Mouse (Mus musculus) ES-E14 (cell line): ENCODE data around the gene Hormad2. TPM values are rescaled to one million over a fixed set of nuclear protein-coding genes. Genes with fewer than 3 reads are reported as not detected.

Experiments used
- DNase-seq: peaks from one replicate; pipeline ENCODE4 v3.0.0-alpha.2; 2013; ENCODE audit warnings: low read depth, low spot score
- H3K27ac ChIP-seq: 2 replicates; pipeline ENCODE4 v1.5.1; 2012; ENCODE audit warnings: low read depth, mild to moderate bottlenecking, low read length, moderate library complexity, mixed read lengths; ENCODE audit not compliant: poor library complexity, insufficient read depth, severe bottlenecking
- H3K36me3 ChIP-seq: 2 replicates; pipeline ENCODE4 v1.6.1; 2012; ENCODE audit warnings: mild to moderate bottlenecking, low read length, moderate library complexity, mixed read lengths; ENCODE audit not compliant: control insufficient read depth, poor library complexity, insufficient read depth, severe bottlenecking
- H3K4me1 ChIP-seq, 2 experiments: fragments of 150-350 bp in 1 of 2; sonication (generic) in 1 of 2; 2 replicates each; pipeline ENCODE4 v1.6.1; 2012; ENCODE audit warnings: low read length in 2 of 2, mild to moderate bottlenecking in 1 of 2, mixed read lengths in 1 of 2; ENCODE audit not compliant: control insufficient read depth in 2 of 2, insufficient read depth in 2 of 2, poor library complexity in 1 of 2
- H3K4me3 ChIP-seq, 2 experiments: fragments of 150-350 bp in 1 of 2; sonication (generic) in 1 of 2; 2 replicates each; pipeline ENCODE4 v1.5.1; 2012; ENCODE audit warnings: low read length in 2 of 2, low read depth in 1 of 2, mild to moderate bottlenecking in 1 of 2, mixed read lengths in 1 of 2; ENCODE audit not compliant: insufficient read depth in 1 of 2, poor library complexity in 1 of 2, severe bottlenecking in 1 of 2
- H3K9ac ChIP-seq: 2 replicates; pipeline ENCODE4 v1.6.1; 2012; ENCODE audit warnings: low read depth, mild to moderate bottlenecking, low read length, mixed read lengths; ENCODE audit not compliant: poor library complexity, insufficient read depth, severe bottlenecking
- H3K9me3 ChIP-seq: fragments of 150-350 bp; sonication (generic); 2 replicates; pipeline ENCODE4 v1.6.1; 2012; ENCODE audit warnings: low read depth, mild to moderate bottlenecking, low read length; ENCODE audit not compliant: control insufficient read depth, insufficient read depth
- CHD2 ChIP-seq: IDR thresholded peaks from 2 replicates; pipeline ENCODE4 v1.6.1; 2014; ENCODE audit warnings: mild to moderate bottlenecking, low read depth, low read length, inconsistent platforms
- HCFC1 ChIP-seq: IDR thresholded peaks from 2 replicates; pipeline ENCODE4 v1.6.1; 2012; ENCODE audit warnings: low read length, inconsistent platforms, borderline replicate concordance; ENCODE audit not compliant: insufficient read depth
- MAFK ChIP-seq: IDR thresholded peaks from 2 replicates; pipeline ENCODE4 v1.6.1; 2014; ENCODE audit warnings: mild to moderate bottlenecking, low read depth, low read length, inconsistent platforms; ENCODE audit not compliant: insufficient read depth
- ZC3H11A ChIP-seq: IDR thresholded peaks from 2 replicates; pipeline ENCODE4 v1.6.1; 2012; ENCODE audit warnings: low read depth, mild to moderate bottlenecking, inconsistent platforms, low read length, borderline replicate concordance
- ZNF384 ChIP-seq: IDR thresholded peaks from 2 replicates; pipeline ENCODE4 v1.6.1; 2012; ENCODE audit warnings: low read depth, low read length, inconsistent platforms
- in situ Hi-C, 2 experiments: fragments of 600-800 bp; cut with MboI; formaldehyde crosslinking; loops; one replicate each; pipeline ENCODE4 v1.15.1; 2025; ENCODE audit warnings: low sequenced_read_pairs in 2 of 2, inconsistent platforms in 1 of 2; ENCODE audit not compliant: unreplicated experiment in 2 of 2
- total RNA-seq: library from RNA; depleted of rRNA; stranded (reverse); fragments of 300-350 nt; gene quantifications from 2 replicates; pipeline ENCODE4 v1.2.3, GENCODE M21; 2012

Gene Hormad2
- total RNA-seq, 1 experiment = 11.6 TPM

- Histone ChIP-seq H3K9ac (no peak overlapping the region), H3K27ac (no peak overlapping the region), H3K36me3 (no peaks in the 10 kb centered on the region), H3K4me3 (peak overlapping the region in 1 of 2 experiments; percentile 35; a peak in 1 of 4 replicates), H3K4me1 (peaks cover 15 to 43% of the 10 kb centered on the region in 2 experiments), H3K9me3 (no peaks in the 10 kb centered on the region)
- DNase-seq = peak; percentile 59
- TF ChIP-seq HCFC1 (no peak), ZNF384 (no peak), ZC3H11A (no peak), CHD2 (no peak), MAFK (no peak)
- in situ Hi-C loops = no loop called here
Observed at GRCm38 (mm10) chr11:4464186-4464585, 23.3 kb upstream of the Hormad2 start.

GRCm38 (mm10) chr11:4462868-4463267, 22.0 kb upstream of the Hormad2 start:
- Histone ChIP-seq H3K27ac (no peak overlapping the region; the same call in 1 of the 2 replicates), H3K4me3 (no peak overlapping the region), H3K36me3 (no peaks in the 10 kb centered on the region), H3K9ac (no peak overlapping the region), H3K9me3 (no peaks in the 10 kb centered on the region), H3K4me1 (peaks cover 15 to 43% of the 10 kb centered on the region in 2 experiments)
- DNase-seq = peak; percentile 44
- in situ Hi-C loops = no loop called here
- TF ChIP-seq MAFK (no peak), CHD2 (no peak), ZNF384 (no peak), HCFC1 (no peak), ZC3H11A (no peak)

DNA sequence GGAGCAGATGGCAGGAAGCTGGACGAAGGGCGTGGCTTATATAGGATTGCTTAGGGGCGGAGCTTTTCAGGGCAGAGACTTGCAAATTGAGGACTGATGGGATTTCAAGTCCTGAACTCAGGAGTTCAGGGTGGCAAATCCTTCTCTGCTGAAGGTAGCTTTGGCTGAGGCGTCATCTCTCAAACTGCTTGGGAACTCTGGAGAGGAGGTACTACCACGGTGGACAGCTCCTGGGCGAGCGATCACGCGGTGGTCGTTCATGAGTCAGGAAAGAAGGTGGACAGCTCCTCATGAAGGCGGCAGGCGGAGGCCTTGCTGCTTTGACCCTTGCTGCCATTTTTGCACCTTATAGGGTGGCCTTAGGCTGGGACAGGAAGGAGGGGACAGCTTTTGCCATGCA, 20.2 kb upstream of the Hormad2 start:
- no peaks in the 10 kb centered on the region for H3K36me3 ChIP-seq
- TF ChIP-seq MAFK (0 out of 2 replicates have a peak, but pooled peaks have one; percentile 39), ZNF384 (no peak)
- no peaks in the 10 kb centered on the region for H3K9me3 ChIP-seq
- H3K4me1 ChIP-seq = peaks cover 14 to 36% of the 10 kb centered on the region in 2 experiments
- no peak overlapping the region for H3K27ac ChIP-seq
- peak; percentile 73 for DNase-seq
- in situ Hi-C loops = no loop called here
- peak overlapping the region in 1 of 2 experiments; percentile 32; a peak in 2 of 4 replicates for H3K4me3 ChIP-seq
- H3K9ac ChIP-seq = no peak overlapping the region

DNA sequence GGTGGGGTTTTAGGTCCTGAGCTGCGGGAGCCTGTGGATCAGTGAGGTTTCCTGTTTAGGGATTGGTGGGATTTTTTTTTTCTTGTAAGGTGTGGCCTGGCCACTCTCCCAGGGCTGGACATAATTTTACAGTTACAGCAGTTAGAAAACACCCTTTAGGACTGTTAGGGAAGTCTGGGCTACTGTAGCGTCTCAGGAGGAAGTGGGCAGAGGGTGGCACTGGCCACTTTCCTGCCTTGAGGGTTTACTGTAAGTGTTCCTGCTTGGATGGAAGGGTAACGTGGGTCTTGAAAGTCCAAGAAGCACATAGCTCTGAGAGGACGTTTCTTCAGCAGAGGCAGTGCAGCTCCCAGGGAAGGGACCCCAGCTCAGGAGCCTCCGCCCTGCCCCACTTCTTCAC, 19.7 kb upstream of the Hormad2 start:
- TF ChIP-seq HCFC1 (no peak), ZC3H11A (no peak), CHD2 (no peak), MAFK (no peak), ZNF384 (no peak)
- Histone ChIP-seq H3K4me3 (peak overlapping the region in 1 of 2 experiments; percentile 32; a peak in 2 of 4 replicates), H3K4me1 (peaks cover 8 to 32% of the 10 kb centered on the region in 2 experiments), H3K9me3 (no peaks in the 10 kb centered on the region), H3K27ac (no peak overlapping the region), H3K36me3 (no peaks in the 10 kb centered on the region), H3K9ac (no peak overlapping the region)
- in situ Hi-C loops = no loop called here
- no peak for DNase-seq

DNA sequence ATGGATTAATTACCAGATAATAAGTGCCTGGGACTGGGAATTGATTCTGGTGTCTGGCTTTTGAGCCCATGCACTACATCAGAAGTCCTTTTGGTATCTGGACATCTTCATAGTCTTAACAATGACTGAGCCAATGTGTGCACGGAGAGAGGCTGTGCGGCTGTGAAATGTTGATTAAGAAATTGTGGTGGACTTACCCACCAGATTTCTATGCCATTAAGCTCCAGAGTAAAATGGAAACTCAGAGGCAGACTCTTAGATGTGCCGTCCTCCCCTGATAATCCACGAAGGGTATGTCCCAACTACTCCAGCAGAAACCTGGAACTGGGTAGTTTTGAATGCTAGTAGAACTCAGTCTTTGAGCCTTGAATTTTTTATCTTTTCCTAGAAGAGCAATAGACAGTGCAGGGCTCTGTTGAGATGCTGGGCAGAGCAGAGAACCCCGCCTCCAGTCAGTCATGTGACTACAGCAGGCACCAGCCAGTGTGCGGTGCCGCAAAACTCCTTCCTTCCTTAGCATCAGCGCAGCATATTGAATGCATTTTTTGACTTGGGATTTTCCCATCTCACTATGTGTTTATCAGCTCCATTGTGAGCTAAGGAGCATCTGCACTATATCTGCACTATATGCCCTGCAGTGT, 14.1 kb upstream of the Hormad2 start:
- in situ Hi-C loops = no loop called here
- DNase-seq = no peak
- Histone ChIP-seq H3K9ac (no peak overlapping the region), H3K36me3 (no peaks in the 10 kb centered on the region), H3K4me1 (peaks cover 0 to 5% of the 10 kb centered on the region in 2 experiments; a peak in 1 of 4 replicates), H3K4me3 (no peak overlapping the region), H3K9me3 (no peaks in the 10 kb centered on the region), H3K27ac (no peak overlapping the region)
- TF ChIP-seq ZNF384 = no peak
- TF ChIP-seq MAFK = no peak
- TF ChIP-seq CHD2 = no peak
- no peak for TF ChIP-seq ZC3H11A
- TF ChIP-seq HCFC1 = no peak
